Mouse (Mus musculus) monocyte, adult 5-6 weeks (primary cell): Measurements from ENCODE around the gene Clca3b. TPM values are rescaled to one million over a fixed set of nuclear protein-coding genes. Genes with fewer than 3 reads are reported as not detected.
"Not testable (repeated sequence)": the region's sequence is repeated elsewhere in the genome, so short reads cannot be mapped to it uniquely, and the experiment has no call there.

ENCODE experiments used
- ATAC-seq: fragments of 153-309, 156-312 bp; replicated peaks from 2 replicates; pipeline ENCODE4 v1.8.0; 2017; ENCODE audit warnings: mild to moderate bottlenecking; ENCODE audit not compliant: low TSS enrichment, insufficient number of reproducible peaks, severe bottlenecking, poor library complexity, low FRiP score
- total RNA-seq: library from RNA; stranded (forward); fragments of 200-1000, 200-491, 200-594 nt; gene quantifications from 3 replicates; pipeline ENCODE4 v1.2.3, GENCODE M21; 2017

The Clca3b gene
- total RNA-seq = not detected in 3 replicates

DNA sequence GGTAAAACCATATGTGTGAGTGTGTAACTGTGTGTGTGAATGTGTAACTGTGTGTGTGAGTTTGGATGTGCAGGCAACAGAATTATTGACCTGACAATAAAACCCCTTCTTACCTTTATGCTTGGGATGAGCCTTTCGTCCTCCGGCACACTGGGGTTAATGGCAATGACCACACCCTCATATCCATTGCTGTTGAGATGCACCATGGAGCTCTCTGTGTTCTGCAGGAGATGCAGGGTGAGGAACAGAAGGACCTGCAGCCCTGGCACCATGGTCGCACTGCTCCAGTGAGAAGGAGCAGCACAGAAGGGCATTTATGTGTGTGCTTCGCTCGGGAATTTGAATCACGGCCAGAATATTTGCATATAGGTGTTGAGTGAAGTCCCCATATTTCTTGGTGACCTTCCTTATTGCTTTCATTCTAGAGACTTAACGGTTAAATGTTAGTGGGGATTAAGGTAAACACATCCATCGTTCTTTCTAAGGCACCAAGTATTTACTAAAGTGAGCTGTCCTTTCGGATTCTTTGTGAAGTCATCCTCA is at the start of gene Clca3b:
Gene Clca3b (minus strand): TSS at position 344 of the 543 bp plus-strand sequence.
- not testable (repeated sequence) for ATAC-seq

DNA sequence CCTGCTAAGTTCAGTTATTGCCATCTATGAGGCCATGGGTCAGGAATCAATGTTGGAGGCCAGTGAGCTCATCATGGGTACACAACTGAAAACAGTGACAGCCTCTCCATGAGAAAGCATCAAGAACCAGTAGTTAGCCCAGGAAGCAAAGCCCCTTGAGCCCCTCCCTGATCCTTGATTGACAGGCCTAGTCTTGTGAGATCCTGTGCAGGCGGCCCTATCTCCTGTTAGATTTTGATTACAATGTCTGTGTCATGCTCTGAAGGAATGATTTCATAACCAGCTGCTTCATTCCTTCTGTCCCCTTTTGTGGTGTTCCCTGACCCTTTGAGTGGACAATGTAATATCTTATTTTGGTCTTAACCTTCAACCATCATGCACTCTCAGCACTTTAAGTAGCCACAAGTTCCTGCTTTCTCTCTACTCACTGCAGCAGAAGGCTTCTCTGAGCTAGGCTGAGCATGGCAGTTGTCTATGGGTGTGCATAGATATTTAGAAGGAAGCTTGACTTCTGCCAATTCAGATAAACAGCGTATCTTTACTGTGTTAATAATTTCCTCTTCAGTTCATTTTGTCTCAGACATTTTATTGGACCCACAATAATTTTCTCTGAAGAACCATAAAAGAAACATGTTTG is 48.0 kb upstream of the Clca3b start:
- no peak for ATAC-seq

DNA sequence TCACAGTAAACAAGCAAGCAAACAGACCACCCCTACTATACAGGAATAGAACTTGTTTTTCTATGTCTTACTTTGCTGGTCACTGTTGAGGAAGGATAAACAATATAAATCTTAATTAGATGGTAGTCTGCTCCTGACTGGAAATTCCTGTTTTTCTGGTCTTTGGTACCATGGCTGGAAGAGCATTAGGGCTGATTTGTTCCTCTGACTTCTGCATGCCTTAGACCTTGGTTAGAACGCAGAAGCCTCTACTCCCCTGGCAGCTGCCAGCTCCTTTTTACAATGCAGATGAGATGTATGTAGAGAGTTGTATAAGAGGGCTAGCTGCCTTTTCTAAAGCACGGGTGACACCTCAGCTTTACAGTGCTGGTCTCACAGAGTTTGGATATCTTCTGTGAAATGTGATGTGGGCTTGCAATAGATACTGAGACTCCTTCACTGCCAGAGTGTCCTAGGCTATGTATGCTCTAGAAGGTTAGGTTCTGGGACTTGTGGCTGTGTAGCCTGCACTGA is 41.1 kb upstream of the Clca3b start:
- no peak for ATAC-seq

DNA sequence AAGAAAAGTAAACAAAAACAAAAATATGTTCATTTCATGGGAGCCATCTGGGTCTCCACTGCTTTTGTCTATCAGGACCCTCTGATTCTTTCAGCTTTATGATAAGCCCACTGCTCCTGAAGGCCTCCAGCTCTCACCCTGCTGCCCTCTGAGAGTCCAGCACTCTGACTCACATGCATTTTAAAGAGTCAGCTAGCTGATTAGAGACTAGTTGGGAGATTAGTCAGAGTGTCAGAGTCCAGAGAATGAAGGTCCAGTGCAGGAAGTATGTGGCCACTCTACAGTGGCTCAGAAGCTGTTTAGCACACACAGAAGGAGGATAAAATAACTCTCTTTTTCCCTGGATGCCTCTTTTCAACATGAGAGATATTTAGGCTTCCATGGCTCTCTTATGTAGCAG is 37.8 kb upstream of the Clca3b start:
- no peak for ATAC-seq

DNA sequence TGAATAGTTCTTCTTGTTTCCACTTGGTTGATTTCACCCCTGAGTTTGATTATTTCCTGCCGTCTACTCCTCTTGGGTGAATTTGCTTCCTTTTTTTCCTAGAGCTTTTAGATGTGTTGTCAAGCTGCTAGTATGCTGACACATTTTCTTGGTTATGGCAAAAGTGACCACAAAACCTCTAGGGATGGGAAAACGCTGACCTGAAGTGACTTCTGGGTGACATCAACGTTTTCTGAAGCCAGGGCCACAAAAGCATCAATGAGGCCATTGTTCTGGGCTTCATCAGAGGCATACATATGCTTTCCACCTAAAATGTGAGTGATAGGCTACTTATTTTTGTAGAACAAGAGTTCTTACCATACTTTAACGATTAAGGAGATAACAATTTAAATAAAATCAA is 22.9 kb upstream of the Clca3b start:
- ATAC-seq = not testable (repeated sequence)

DNA sequence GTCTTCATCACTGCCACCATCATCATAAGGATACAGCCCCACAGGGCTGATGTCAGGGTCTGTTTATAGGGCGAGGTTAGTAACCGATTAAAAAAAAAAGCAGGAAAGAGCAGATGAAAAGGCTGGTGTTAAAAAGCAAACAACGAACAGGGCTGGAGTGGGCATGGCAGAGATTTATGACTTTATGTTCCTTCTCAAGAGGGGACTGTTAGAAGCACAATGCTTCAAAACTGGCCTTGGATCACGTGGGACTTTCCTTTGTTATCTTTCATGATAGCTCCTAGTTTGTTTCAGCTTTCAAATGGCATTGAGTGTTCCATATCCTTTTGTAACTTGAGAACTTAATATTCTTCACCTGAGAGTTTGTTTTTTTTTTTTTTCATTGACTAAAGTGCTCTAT is 427 bp upstream of the Clca3b start:
- no peak for ATAC-seq

DNA sequence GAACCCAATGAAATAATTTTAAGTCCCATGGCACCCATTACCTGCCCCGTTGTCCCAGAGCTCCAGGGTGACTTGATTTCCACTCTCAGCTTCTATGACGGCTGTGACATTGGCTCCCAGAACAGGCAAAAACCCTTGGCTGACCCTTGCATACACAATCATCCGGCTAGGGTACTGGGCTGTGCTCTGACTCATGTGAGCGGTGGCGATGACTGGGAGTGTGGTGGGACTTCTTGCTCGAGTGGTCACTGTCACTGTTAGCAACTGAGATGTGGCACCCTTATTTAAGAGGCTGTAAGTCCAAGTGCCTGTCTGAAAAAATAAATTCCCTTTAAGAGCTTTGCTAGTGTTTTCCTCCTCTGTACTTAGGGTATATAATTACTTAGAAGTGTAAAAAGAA is 21.9 kb downstream of the Clca3b start:
- no peak for ATAC-seq

DNA sequence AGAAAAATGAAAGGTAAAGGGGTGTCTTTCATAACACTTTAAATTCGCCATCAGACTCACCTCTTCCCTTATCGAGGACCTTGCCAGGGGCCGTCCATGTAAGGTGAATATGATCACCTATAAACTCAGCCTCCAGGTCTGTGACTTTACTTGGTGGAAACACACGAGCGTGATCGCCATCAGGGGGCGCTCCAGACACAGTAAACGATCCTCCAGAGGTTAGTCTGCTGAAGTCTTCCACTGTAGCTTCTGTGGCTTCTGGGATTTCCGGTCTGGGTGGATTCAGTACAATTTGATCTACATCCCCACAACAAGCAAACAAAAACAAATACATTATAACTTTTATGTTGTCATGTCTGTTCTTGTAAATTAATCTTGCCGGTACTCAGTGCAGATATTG is 24.0 kb downstream of the Clca3b start:
- ATAC-seq = no peak

DNA sequence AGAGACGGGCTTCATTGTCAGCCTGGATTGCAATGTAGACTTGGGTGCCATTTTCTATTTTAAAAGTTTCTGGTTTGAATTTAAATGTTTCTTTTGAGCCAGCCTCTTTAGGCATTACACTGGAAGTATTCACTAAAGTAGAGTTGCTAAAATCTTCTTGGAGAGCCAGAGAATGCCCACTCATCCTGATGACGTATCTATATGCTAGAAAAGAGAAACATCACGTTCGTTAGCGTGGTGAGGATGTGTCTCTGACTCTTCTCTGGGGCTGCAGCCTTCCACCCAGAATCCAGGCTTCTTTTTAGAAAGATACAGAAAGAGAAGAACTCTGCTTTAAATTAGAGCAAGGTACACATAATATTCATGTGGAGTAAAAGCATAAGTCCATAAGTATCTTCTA is 25.8 kb downstream of the Clca3b start:
- no peak for ATAC-seq

DNA sequence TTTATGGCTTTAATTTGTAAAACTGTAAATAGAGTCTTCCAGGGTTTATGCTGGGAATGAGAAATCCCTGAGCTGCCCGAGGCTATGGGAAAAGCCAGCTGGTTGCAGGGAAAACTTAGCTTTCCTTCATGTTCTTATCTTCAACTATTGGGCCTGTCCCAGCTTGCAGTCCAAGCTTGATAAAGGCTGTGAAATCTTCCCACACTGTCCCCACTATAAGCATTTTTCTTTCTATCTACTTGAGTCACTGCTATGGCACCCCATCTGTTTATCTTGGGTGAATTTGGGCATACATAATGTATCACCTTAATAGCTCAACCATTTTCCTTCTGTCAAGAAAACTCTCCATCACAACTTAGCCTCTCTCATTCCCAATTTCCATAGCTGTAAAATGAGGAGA is 28.5 kb downstream of the Clca3b start:
- no peak for ATAC-seq

DNA sequence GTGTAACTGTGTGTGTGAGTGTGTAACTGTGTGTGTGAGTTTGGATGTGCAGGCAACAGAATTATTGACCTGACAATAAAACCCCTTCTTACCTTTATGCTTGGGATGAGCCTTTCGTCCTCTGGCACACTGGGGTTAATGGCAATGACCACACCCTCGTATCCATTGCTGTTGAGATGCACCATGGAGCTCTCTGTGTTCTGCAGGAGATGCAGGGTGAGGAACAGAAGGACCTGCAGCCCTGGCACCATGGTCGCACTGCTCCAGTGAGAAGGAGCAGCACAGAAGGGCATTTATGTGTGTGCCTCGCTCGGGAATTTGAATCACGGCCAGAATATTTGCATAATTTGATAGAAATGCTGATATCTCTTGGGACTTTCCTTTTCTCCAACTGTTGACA is 29.9 kb downstream of the Clca3b start, which contains the start of gene Clca3a2:
Gene Clca3a2 (minus strand): TSS at position 276 of the 400 bp plus-strand sequence.
- ATAC-seq = not testable (repeated sequence)

DNA sequence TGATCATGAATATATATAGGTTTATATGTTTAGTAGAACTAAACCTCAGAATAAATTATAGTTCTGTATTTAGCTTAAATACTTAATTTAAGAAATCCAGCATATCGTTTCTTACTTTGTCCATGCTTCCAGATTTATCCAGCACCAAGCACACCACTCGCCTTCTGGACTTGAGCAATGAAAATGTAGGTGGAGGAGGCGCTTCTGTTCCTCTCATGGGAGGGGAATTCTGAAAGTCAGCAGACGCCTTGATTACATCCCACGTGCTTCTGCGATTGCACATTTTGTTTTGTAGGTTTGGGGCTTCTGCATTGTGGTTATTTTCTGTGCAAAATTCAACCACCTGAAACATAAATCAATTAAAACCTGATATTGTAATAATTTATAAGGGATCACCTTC is 35.8 kb downstream of the Clca3b start:
- ATAC-seq = not testable (repeated sequence)

DNA sequence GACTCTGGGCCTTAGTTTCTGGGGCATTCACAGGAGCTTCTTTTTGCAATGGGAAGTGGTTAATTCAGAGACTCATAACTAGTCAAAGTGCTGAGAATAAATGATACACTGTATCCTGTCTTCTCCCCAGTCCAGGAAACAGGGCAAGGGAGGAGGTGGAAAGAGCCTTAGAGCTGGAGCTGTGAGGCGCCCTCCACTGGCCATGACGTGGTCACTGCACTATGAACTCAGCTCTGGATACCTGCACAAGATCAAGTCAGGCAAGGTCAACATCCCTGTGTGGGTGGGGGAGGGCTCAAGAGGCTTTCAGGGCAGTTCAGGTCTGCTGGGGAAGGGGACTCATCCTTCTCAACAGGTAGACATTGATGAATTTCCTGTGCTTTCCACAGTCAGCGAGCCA is 37.3 kb downstream of the Clca3b start:
- no peak for ATAC-seq

DNA sequence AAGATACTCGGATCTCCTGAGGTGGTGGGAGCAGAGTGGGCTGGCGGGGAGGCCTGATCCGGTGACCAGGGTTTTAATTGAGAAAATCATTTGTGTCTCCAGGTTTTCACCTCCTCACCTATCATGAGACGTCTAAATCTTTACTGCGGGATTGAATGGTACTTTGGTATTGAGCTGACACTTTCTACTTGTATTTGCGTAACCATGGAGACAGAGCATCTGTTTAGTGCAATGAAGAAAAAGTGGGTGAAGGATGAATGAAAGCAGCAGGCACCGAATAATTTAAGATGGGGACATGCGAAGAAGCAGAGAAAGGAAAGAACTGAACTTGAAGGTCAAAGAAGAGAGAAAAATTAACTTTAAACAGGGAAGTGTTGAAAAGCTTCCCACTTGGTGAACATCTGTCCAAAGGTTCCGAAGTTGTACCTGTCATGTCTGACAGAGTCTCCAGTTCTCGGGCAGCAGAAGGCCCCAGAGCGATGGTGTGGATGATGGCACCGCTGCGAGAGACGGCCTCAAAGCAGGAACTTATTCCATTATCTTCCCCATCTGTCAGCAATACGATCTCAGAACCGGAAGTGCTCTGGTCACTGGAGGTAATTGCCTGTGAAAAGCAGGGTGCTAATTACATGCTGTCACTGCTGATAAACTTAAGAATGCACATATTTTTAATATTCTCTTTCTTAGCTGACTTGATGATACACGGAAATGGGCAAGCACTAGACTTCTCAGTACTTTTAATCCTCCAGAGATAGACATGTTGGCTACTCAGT is 40.8 kb downstream of the Clca3b start:
- not testable (repeated sequence) for ATAC-seq

DNA sequence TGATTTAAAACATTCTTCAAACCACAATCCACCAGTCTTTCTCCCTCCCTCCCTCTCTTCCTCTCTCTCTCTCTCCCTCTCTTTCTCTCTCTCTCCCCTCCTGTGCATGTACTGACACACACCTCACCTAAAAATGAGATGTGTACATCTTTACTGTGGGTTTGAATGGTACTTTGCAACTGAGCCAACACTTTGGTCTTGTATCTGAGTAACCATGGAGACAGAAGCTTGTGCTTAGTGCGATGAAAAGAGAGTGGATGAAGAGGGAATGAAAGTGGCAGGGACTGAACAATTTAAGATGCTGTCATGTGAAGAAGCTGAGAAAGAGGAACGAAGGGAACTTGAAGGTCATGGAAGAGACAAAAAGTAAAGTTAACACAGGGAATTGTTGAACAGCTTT is 42.5 kb downstream of the Clca3b start:
- ATAC-seq = not testable (repeated sequence)

DNA sequence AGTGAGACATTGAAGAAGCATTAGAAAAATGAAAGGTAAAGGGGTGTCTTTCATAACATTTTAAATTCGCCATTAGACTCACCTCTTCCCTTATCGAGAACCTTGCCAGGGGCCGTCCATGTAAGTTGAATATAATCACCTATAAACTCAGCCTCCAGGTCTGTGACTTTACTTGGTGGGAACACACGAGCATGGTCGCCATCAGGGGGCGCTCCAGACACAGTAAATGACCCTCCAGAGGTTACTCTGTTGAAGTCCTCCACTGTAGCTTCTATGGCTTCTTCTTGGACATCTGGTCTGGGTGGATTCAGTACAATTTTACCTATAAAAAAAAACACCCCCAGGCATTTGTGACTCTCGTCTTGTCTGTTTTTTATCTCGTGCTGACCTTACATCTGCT is 47.3 kb downstream of the Clca3b start:
- no peak for ATAC-seq

DNA sequence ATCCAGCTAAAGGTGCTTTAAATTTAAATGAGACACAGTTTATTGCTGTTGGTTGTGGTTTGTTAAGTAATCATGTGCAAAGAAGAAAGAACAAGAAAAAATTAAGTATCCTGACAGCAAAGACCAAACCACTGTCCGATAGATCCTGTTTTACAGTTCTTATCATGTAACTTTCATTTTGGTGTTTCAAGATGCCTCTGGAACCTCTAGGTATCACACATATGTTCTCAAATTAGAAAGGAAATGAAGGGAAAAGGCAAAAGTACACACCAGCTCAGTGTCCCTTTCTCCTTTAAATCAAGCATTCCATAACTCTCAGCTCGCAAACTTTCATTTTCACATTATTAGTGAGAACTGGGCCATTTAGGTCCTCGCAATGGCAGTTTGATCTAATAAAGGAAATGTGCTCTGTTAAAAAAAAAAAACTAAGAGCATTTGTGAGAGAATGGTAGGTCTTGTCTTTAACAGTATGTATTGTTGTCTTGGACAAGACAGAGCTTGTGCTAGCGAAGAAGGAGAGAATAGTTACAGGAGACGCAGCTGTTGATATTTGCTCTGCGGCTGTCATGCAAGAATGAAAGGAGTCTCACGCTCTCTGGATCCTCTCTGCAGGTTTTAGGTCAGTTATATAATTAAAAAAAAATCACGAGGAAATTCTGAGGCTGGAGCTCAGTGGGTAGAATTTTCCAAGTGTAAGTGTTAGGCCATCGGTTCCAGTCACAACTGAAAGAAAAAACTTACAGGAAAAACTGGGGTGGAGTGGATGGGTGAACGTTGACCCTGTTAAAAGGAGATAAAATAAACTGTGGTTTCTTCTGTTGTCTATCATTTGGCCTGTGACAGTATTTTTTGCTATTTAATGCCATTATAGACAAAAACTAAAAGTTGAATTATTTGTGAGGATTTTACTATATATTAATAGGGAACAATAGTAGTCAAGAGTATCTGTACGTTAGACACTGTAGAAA is 63.7 kb downstream of the Clca3b start:
- ATAC-seq = no peak
